Mouse (Mus musculus): Measurements from ENCODE around the gene Htr1f.

Gene Htr1f

GRCm38 (mm10) chr16:64973533-64974305 is 131.9 kb downstream of the Htr1f start:
- DNase-seq (ENCODE audit: low spot score in 2 of 2): no peak

GRCm38 (mm10) chr16:64961690-64962089 is 144.0 kb downstream of the Htr1f start:
- DNase-seq (ENCODE audit: low spot score in 2 of 2): no peak

GRCm38 (mm10) chr16:64941646-64942195 is 163.9 kb downstream of the Htr1f start:
- no peak for DNase-seq (ENCODE audit: low spot score in 2 of 2)

DNA sequence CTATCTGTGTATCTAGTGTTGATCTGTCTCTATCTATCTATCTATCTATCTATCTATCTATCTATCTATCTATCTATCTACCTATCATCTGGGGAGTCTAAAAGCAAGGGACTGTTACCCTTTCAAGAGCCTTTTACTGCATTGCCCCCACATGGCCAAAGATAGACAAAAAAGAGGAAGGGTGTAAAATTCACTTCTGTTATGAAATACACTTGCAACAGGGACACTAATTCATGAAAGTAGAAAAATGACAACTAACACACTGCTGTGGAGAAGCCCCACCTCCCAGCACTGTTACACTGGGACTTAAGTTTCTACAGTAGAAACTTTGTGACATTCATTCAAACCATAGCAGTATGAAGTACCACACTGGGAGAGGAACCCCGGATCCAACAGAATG is 170.9 kb downstream of the Htr1f start:
- DNase-seq (ENCODE audit: low spot score in 2 of 2): no peak

DNA sequence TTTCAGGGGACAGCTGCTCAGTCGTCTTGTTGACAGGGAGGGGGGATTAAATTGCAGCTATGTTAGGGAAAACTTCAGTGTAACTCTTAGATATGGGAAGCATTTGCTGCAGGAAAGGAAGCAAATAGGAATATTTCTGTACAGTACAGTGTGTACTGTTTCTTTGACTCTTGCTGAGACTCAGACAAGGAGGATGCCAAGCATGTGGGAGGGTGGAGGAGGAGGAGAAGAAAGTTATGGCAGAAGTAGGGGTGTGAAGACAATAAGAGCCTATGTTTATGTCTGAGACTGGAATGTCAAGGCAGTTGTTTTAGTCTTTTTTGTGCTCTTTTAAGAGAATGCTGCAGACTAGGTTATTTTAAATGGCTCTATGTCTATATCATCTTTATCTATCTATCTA is 171.6 kb downstream of the Htr1f start:
- DNase-seq (ENCODE audit: low spot score in 2 of 2): peak; percentile 35 to 62

DNA sequence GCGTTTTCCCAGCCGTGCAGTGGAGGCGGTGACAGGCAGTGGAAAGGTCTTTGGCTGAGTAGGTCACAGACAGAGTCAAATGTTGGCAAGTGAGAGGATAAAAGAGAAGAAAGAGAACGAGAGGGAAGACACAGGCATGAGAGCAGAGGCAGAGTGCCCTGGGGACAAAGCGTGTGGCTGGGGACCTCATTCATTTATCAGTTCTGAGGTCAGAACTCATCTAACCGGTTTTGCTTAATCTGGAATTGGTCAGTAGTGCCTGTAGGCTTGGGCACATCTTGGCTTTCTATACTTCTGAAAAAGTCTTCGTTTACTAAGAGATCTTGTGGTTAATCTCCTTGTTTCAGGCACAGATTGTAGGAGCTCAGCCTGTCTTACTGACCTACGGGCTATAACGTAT is 182.2 kb downstream of the Htr1f start:
- DNase-seq (ENCODE audit: low spot score in 2 of 2): no peak

- no peak for DNase-seq (ENCODE audit: low spot score in 2 of 2)
Observed at GRCm38 (mm10) chr16:64908747-64909146, 196.9 kb downstream of the Htr1f start.

GRCm38 (mm10) chr16:64907112-64907511 is 198.5 kb downstream of the Htr1f start:
- DNase-seq (ENCODE audit: low spot score in 2 of 2): peak in 1 of 2 experiments; percentile 28

- DNase-seq (ENCODE audit: low spot score in 2 of 2): no peak
Observed at GRCm38 (mm10) chr16:64903328-64903727, 202.3 kb downstream of the Htr1f start.

- no peak for DNase-seq (ENCODE audit: low spot score in 2 of 2)
Observed at GRCm38 (mm10) chr16:64899084-64899483, 206.6 kb downstream of the Htr1f start.

- no peak for DNase-seq (ENCODE audit: low spot score in 2 of 2)
Observed at GRCm38 (mm10) chr16:64889496-64889895, 216.2 kb downstream of the Htr1f start.

- no peak for DNase-seq (ENCODE audit: low spot score in 2 of 2)
Observed at GRCm38 (mm10) chr16:64885547-64885946, 220.1 kb downstream of the Htr1f start.

DNA sequence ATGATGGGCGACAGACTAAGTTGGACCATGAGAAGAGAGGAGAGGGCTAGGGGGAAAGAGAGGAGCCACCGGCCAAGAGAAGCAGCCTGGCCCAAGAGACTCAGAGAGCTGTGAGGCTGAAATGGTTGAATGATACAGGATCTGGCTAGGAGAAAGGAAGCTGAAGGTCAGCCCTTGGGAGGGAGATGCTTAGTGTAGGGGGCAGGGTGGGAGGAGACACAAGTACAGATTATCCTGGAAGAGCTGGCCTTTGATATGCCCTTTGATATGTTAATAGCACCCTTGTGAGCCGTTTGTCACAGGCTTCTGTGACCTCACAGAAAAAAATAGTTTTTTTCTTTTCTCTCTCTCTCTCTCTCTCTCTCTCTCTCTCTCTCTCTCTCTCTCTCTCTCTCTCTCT is 220.5 kb downstream of the Htr1f start:
- no peak for DNase-seq (ENCODE audit: low spot score in 2 of 2)

GRCm38 (mm10) chr16:64884420-64884838 is 221.2 kb downstream of the Htr1f start:
- DNase-seq (ENCODE audit: low spot score in 2 of 2): no peak

DNA sequence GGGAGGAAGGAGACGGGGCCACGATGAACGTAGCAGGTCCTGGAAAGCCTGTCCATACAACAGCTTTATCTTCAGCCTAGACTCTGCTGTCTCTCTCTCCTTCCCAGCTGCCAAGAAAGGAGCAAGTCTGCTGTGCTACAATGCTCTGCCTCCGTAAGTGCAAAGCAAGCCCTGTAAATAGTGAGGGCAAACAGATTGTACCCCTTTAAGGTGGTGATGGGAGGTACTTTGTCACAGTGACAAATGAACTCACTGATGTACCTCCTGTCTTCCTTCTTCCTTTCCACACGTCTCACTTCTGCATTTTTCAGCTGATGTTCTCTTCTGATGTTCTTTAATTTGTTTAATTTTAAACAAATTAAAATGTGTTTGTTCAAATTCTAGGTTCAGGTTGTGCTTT is 221.8 kb downstream of the Htr1f start:
- no peak for DNase-seq (ENCODE audit: low spot score in 2 of 2)

DNA sequence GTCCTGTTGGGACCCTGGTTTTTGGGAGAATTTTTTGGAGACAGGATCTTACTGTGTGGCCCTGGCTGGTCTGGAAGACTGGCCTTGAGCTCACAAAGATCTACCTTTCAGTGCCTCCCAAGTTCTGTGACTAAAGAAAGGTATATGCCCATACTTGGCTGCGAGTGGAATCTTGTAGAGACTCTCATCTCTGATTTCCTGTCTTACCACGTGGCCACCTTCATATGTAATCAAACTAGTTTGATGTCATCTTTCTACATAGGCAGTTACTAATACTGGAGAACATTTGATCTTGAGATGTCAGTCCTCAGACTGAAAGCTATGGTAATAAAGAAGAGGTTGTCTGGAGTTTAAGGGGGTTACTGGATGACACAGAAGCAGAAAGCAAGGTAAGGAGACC is 224.2 kb downstream of the Htr1f start:
- no peak for DNase-seq (ENCODE audit: low spot score in 2 of 2)

DNA sequence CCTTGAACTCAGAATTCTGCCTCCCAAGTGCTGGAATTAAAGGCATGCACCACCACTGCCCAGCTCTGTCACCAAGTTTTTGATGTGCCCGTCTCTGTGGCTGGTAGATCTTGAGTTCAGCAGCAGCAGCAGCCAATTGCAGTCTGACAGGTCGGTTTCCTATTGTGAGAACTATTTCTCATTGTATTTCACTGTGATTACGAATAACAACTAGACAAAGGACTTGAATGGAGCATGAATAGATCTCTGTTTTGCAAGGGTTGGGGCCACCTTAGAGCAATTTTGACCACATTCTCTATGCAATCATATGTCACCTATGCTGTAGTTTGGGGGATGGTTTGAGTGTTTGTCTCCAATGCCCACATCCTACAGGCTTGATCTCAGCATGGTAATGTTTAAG is 224.7 kb downstream of the Htr1f start:
- DNase-seq (ENCODE audit: low spot score in 2 of 2): no peak

GRCm38 (mm10) chr16:64879735-64880134 is 225.9 kb downstream of the Htr1f start:
- no peak for DNase-seq (ENCODE audit: low spot score in 2 of 2)

- DNase-seq (ENCODE audit: low spot score in 2 of 2): no peak
Observed at GRCm38 (mm10) chr16:64878611-64879132, 227.0 kb downstream of the Htr1f start.

DNA sequence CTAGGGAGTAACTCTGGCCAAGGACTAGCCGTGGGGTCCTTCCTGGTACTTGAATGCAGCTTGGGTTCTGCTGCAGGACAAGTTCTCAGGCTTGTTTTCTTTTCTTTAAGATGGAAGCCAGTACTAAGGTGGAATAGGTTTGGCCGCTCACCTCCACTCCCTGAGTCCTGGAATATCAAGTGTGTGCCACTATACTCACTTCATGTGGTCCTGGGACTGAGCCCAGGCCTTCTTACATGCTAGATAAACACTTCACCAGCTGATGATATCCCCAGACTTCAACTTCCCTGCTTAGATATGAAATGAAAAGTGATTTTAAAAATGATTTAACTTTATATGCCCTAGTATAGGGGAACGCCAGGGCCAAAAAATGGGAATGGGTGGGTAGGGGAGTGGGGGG is 228.3 kb downstream of the Htr1f start:
- no peak for DNase-seq (ENCODE audit: low spot score in 2 of 2)

DNA sequence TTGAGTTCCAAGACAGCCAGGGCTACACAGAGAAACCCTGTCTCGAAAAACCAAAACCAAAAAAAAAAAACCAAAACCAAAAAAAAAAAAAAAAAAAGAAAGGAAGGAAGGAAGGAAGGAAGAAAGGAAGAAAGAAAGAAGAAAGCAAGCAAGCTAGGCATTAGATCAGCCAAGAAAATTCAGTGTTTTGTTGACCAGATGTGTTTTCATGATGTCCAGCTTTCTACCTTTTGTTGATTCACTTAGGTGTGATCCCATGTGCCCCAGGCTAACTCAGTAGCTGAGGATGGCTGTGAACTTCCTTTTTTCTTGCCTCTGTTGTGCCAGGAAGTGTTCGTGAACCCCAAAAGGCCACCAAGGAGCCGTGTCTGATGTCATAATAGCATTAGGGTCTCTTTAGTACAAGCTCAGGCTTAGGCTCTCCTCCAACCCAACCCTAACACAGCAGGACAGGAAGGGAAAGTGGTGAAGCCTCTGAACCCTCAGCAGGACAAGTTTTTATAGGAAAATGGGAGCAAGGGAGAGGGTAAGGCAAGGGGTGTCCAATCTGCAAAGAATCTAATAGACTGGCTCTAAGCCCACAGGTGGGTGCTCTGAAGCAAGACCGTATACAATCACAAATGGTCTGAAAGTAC is 228.9 kb downstream of the Htr1f start:
- DNase-seq (ENCODE audit: low spot score in 2 of 2): no peak

DNA sequence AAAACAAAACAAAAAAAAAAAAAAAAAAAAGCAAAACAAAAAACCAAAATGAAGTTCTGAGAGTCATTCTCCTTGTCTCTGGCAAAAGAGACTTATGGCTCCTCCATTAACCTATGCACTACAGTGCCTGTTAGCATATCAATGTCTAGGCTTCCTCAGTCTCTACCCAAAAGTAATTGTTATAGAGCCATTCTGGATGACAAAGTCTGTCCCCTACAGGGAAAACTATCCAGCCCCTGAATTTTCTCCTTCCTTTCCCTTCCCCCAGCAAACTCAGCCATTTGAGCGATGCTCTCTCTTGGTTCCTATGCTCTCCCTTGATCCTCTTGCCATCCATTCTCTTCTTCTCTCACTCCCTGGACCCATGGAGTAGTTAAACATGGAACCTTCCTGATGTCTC is 229.8 kb downstream of the Htr1f start:
- no peak for DNase-seq (ENCODE audit: low spot score in 2 of 2)

- no peak for DNase-seq (ENCODE audit: low spot score in 2 of 2)
Observed at GRCm38 (mm10) chr16:64875384-64875783, 230.3 kb downstream of the Htr1f start.
